Mouse (Mus musculus): ENCODE results near the gene Lrtm2.
"Not testable (repeated sequence)": the region's sequence is repeated elsewhere in the genome, so short reads cannot be mapped to it uniquely, and the experiment has no call there.

DNA sequence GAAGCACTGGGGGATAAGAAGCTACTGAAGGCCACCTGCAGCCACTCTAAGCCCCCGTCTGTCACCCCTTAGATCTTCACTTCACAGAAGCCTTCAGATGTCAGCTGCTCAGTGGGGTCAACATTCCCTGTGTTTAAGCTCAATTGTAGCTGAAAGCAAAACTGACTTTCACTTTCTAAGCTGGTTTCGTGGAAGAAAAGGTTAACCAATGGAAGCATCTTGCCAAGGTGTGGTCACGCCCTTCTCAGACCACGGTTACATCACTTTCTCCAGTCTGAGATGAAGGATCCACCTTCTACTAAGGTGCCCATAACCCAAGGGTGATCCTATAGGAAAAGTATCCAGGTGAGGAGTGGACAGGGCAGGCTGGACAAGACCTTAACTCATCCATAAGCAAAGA, 36.2 kb upstream of the Lrtm2 start:
- TF ChIP-seq CTCF, EP300 (IDR thresholded peaks at IDR 0.05): not testable (repeated sequence)
